Comparison of ENCODE assay signal across 14 mouse cellular contexts in genomic region chr10:123268568-123268967, GRCm38 (mm10). TPM values are rescaled to one million over a fixed set of nuclear protein-coding genes. Genes with fewer than 3 reads are reported as not detected.
DNase-seq lines count a peak whose midpoint lies in the region; ATAC-seq lines count a peak whose summit lies in the region.
"Had no signal": no experiment of that assay in that cellular context is flagged by ENCODE, and none has a peak within 500 bp of the region (broad histone marks: within the 10 kb centered on the region; RNA-seq: fewer than 3 reads in every experiment).

No protein-coding gene starts in this region.

- DNase-seq in forebrain, embryonic 11.5 days (ENCODE audit: low spot score) = no peak
- DNase-seq in 3134 (ENCODE audit: extremely low read depth, insufficient read length, low spot score) = peak; percentile 57
- DNase-seq in brain, adult 2 months (ENCODE audit: low read depth, low spot score) = peak; percentile 66
- peak; percentile 26 to 41 for DNase-seq in layer of hippocampus, postnatal 36 days
- no peak for DNase-seq in retina, postnatal 1 day
- DNase-seq in embryonic facial prominence, embryonic 10.5 days (ENCODE audit: low spot score) = no peak
- DNase-seq in gastrocnemius, postnatal 10 days = no peak
- DNase-seq: kidney, postnatal 4 days; thymus, postnatal 14 days had no signal

- H3K36me3 ChIP-seq in forebrain, embryonic 16.5 days (ENCODE audit: control insufficient read depth, insufficient read depth) = no peaks in the 10 kb centered on the region
- no peaks in the 10 kb centered on the region for H3K36me3 ChIP-seq in forebrain, embryonic 11.5 days (ENCODE audit: control insufficient read depth, insufficient read depth, low read length)
- H3K36me3 ChIP-seq in embryonic facial prominence, embryonic 10.5 days (replicated peaks) = no peaks in the 10 kb centered on the region
- H3K36me3 ChIP-seq: heart, embryonic 10.5 days had no signal

- no peak overlapping the region for H3K9ac ChIP-seq in forebrain, embryonic 16.5 days (replicated peaks; ENCODE audit: low read depth, low read length)
- no peak overlapping the region for H3K9ac ChIP-seq in forebrain, embryonic 11.5 days (ENCODE audit: low read length)
- H3K9ac ChIP-seq: liver, embryonic 14.5 days had no signal

- H3K4me1 ChIP-seq in forebrain, embryonic 16.5 days (replicated peaks; ENCODE audit: control insufficient read depth, insufficient read depth, low read length) = peaks cover 12% of the 10 kb centered on the region
- peaks cover 6% of the 10 kb centered on the region for H3K4me1 ChIP-seq in forebrain, embryonic 11.5 days (replicated peaks; ENCODE audit: control insufficient read depth, insufficient read depth, low read length)
- H3K4me1 ChIP-seq in embryonic facial prominence, embryonic 10.5 days = peaks cover 23% of the 10 kb centered on the region

- 28% methylated on average over 10 of the region's 10 CpGs for WGBS in forebrain, embryonic 16.5 days
- 77% methylated on average over 10 of the region's 10 CpGs for WGBS in forebrain, embryonic 11.5 days
- 84% methylated on average over 10 of the region's 10 CpGs for WGBS in embryonic facial prominence, embryonic 10.5 days

- H3K4me2 ChIP-seq in forebrain, embryonic 16.5 days (ENCODE audit: low read length) = peak overlapping the region; percentile 36
- no peak overlapping the region for H3K4me2 ChIP-seq in forebrain, embryonic 11.5 days (ENCODE audit: low read depth, low read length, severe bottlenecking)

- H3K27me3 ChIP-seq in forebrain, embryonic 16.5 days (replicated peaks; ENCODE audit: control insufficient read depth, insufficient read depth, low read length) = no peaks in the 10 kb centered on the region
- H3K27me3 ChIP-seq in forebrain, embryonic 11.5 days (ENCODE audit: control insufficient read depth, insufficient read depth, low read length) = peaks cover 13% of the 10 kb centered on the region
- peaks cover 36% of the 10 kb centered on the region for H3K27me3 ChIP-seq in embryonic facial prominence, embryonic 10.5 days (replicated peaks; ENCODE audit: low read depth, poor library complexity, severe bottlenecking)

- H3K4me3 ChIP-seq in forebrain, embryonic 16.5 days (replicated peaks; ENCODE audit: low read length) = peak overlapping the region; percentile 16
- no peak overlapping the region for H3K4me3 ChIP-seq in forebrain, embryonic 11.5 days (ENCODE audit: low read depth, low read length)
- no peak overlapping the region for H3K4me3 ChIP-seq in embryonic facial prominence, embryonic 10.5 days
- H3K4me3 ChIP-seq: heart, embryonic 10.5 days had no signal

- no peaks in the 10 kb centered on the region for H3K9me3 ChIP-seq in forebrain, embryonic 16.5 days (ENCODE audit: control insufficient read depth, low read length)
- no peaks in the 10 kb centered on the region for H3K9me3 ChIP-seq in forebrain, embryonic 11.5 days (ENCODE audit: control insufficient read depth, low read length)
- no peaks in the 10 kb centered on the region for H3K9me3 ChIP-seq in embryonic facial prominence, embryonic 10.5 days
- H3K9me3 ChIP-seq: heart, embryonic 10.5 days had no signal

- no peak overlapping the region for H3K27ac ChIP-seq in forebrain, embryonic 16.5 days (ENCODE audit: low read length)
- H3K27ac ChIP-seq in forebrain, embryonic 11.5 days (ENCODE audit: low read depth, low read length) = no peak overlapping the region
- H3K27ac ChIP-seq in embryonic facial prominence, embryonic 10.5 days (replicated peaks) = no peak overlapping the region
- H3K27ac ChIP-seq: heart, embryonic 10.5 days; liver, embryonic 14.5 days had no signal

- ATAC-seq in forebrain, embryonic 16.5 days = no peak
- ATAC-seq in forebrain, embryonic 11.5 days (replicated peaks; ENCODE audit: low FRiP score) = no peak

RNA-seq across cellular contexts. Expression of gene Fam19a2, which starts 4.8 kb away (rescaled TPM):
- 44.6 and 47.3 TPM in 2 replicates for polyA plus RNA-seq in forebrain, embryonic 16.5 days (2015; fragmentation: Nextera tagmentation; extraction: Ambion mirVana)
- polyA plus RNA-seq in forebrain, embryonic 11.5 days (2014; fragmentation: Nextera tagmentation; extraction: Ambion mirVana) = 4.4 and 5.0 TPM in 2 replicates
- total RNA-seq in layer of hippocampus, postnatal 36 days (2021) = 10 to 100 TPM; 48.4 to 49.7 TPM
- 2.5 and 5.1 TPM in 2 replicates for polyA plus RNA-seq in embryonic facial prominence, embryonic 10.5 days (2016; fragmentation: Nextera tagmentation; extraction: Ambion mirVana)
- under 1 TPM; 0.19 to 0.20 TPM for total RNA-seq in gastrocnemius, postnatal 10 days (2021)
- total RNA-seq: megakaryocyte progenitor cell, adult 5-6 weeks; neutrophil, adult 5-6 weeks had no signal

Comparison
In these comparisons a context has a peak if more than half of its experiments do, and no peak if none do; other contexts are left out.
1. DNase-seq: peak in 3134 (single experiment), brain, adult 2 months (single experiment) and layer of hippocampus, postnatal 36 days (2 of 2); none in forebrain, embryonic 11.5 days (single experiment), retina, postnatal 1 day (single experiment), embryonic facial prominence, embryonic 10.5 days (single experiment) and gastrocnemius, postnatal 10 days (single experiment).